1 mouse cellular context compared by ENCODE assay signal in the genomic region with DNA sequence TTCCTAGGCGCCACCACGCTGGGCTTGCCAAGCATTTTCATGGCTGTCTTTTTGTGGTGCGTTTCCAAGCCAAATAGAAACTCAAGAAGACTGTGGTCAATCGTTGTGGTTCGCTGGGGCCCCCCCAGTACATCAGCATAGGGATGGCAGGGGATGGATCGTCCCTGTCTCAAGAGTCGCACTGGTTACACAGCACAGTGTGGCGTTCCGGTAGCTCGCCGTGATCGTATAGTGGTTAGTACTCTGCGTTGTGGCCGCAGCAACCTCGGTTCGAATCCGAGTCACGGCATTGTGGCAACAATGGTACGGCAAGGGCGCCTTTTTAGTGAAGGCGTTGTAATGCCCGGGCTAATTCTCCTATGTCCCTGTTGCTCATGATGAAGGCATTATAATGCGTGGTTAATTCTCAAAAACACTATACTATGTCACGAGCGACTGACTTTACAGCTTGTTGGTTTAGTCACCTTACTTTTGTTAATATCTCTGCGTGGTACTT.
TF ChIP-seq lines count a peak whose summit lies in the region.

No protein-coding gene starts in this region.

TF ChIP-seq in MEL, 35 proteins besides CTCF, POLR2A, EP300 and RAD21 (continued from another document):
- no peak for TF ChIP-seq KAT2A (conservative IDR thresholded peaks at IDR 0.05; ENCODE audit: low read depth, low read length)
